Mouse (Mus musculus) liver, embryonic 14.5 days (tissue): ENCODE data around the gene Kel. TPM values are rescaled to one million over a fixed set of nuclear protein-coding genes. Genes with fewer than 3 reads are reported as not detected.

Experiments used
- ATAC-seq: fragments of 200-750 bp; cut with Nextera tagmentation; 2 replicates; pipeline ENCODE4 v1.8.0; 2017; ENCODE audit warnings: moderate number of reproducible peaks, mild to moderate bottlenecking, moderate library complexity; ENCODE audit not compliant: insufficient read depth
- DNase-seq, 3 experiments: peaks; one replicate each; pipeline ENCODE4 v3.0.0-alpha.2; 2012 to 2013; ENCODE audit warnings: low read depth in 3 of 3, low spot score in 3 of 3
- H3K27ac ChIP-seq: fragments of 300-500 bp; sonication (generic); 2 replicates; pipeline ENCODE4 v1.5.1; 2014; ENCODE audit warnings: moderate library complexity, mild to moderate bottlenecking, control low read depth, inconsistent platforms
- H3K27me3 ChIP-seq: fragments of 300-500 bp; sonication (generic); 2 replicates; pipeline ENCODE4 v1.6.1; 2014; ENCODE audit warnings: mild to moderate bottlenecking, low read length, moderate library complexity; ENCODE audit not compliant: control insufficient read depth, insufficient read depth
- H3K36me3 ChIP-seq: fragments of 300-500 bp; sonication (generic); replicated peaks from 2 replicates; pipeline ENCODE4 v1.6.1; 2014; ENCODE audit warnings: low read depth; ENCODE audit not compliant: control insufficient read depth, insufficient read depth
- H3K4me1 ChIP-seq, 2 experiments: fragments of 200-500 bp in 1 of 2; fragments of 300-500 bp in 1 of 2; sonication (generic) in 1 of 2; replicated peaks; 2 replicates each; pipeline ENCODE4 v1.6.1; 2012 to 2014; ENCODE audit warnings: antibody characterized with exemption in 1 of 2, inconsistent platforms in 1 of 2, low read length in 1 of 2; ENCODE audit not compliant: control insufficient read depth in 2 of 2, insufficient read depth in 2 of 2
- H3K4me2 ChIP-seq: fragments of 300-500 bp; sonication (generic); 2 replicates; pipeline ENCODE4 v1.6.1; 2014; ENCODE audit warnings: low read depth, mild to moderate bottlenecking, control low read depth, moderate library complexity
- H3K4me3 ChIP-seq, 2 experiments: fragments of 200-500 bp in 1 of 2; fragments of 300-500 bp in 1 of 2; sonication (generic) in 1 of 2; 2 replicates each; pipeline ENCODE4 v1.5.1; 2012 to 2014; ENCODE audit warnings: low read depth in 2 of 2, low read length in 2 of 2, mild to moderate bottlenecking in 2 of 2, control low read depth in 1 of 2, inconsistent platforms in 1 of 2, moderate library complexity in 1 of 2; ENCODE audit not compliant: insufficient read depth in 1 of 2
- H3K9ac ChIP-seq: fragments of 300-500 bp; sonication (generic); replicated peaks from 2 replicates; pipeline ENCODE4 v1.6.1; 2014; ENCODE audit warnings: mild to moderate bottlenecking, control low read depth, moderate library complexity
- H3K9me3 ChIP-seq: fragments of 300-500 bp; sonication (generic); 2 replicates; pipeline ENCODE4 v1.6.1; 2016; ENCODE audit warnings: low read length, mixed read lengths; ENCODE audit not compliant: control insufficient read depth
- CTCF ChIP-seq: IDR thresholded peaks from 2 replicates; pipeline ENCODE4 v1.5.1; 2016; ENCODE audit warnings: antibody characterized with exemption, low read depth, control low read depth
- EP300 ChIP-seq: IDR thresholded peaks from 2 replicates; pipeline ENCODE4 v1.6.1; 2016; ENCODE audit warnings: antibody characterized with exemption, low read depth
- WGBS: fragments of 180-500 bp; shearing (Covaris S2); extraction: QIAGEN DNeasy Blood & Tissue Kit; methylation state at CpG from one replicate; pipeline ENCODE4 v1.1.7; 2014; ENCODE audit not compliant: insufficient replicate concordance; 5-methylcytosine and 5-hydroxymethylcytosine counted together
- polyA plus RNA-seq, 2 experiments: library from polyadenylated mRNA; depleted of rRNA in 1 of 2; stranded (reverse) in 1 of 2; unstranded in 1 of 2; fragments of >200 nt; fragmentation: Nextera tagmentation in 1 of 2; extraction: Ambion mirVana in 1 of 2; gene quantifications; 2 replicates each; pipeline versions ENCODE4 v1.2.1 to v1.2.3; 2012 to 2014

Kel gene
- polyA plus RNA-seq, 2 experiments, result 221 to 313 TPM

- WGBS, result 9% methylated on average over 1 of the region's 1 CpGs
- ATAC-seq (no peak), DNase-seq (peak in 2 of 3 experiments; percentile 48 to 58)
- TF ChIP-seq EP300 (peak; percentile 57), CTCF (no peak)
- Histone ChIP-seq H3K4me1 (peaks cover 24 to 30% of the 10 kb centered on the region in 2 experiments), H3K4me3 (peak overlapping the region; percentile 92 to 97), H3K27ac (peak overlapping the region; percentile 98), H3K36me3 (peaks cover 64% of the 10 kb centered on the region), H3K9me3 (no peaks in the 10 kb centered on the region), H3K4me2 (peak overlapping the region; percentile 86), H3K27me3 (no peaks in the 10 kb centered on the region), H3K9ac (peak overlapping the region; percentile 96)
Measured at GRCm38 (mm10) chr6:41701245-41701644, 2.9 kb downstream of the Kel start.

GRCm38 (mm10) chr6:41694407-41694806 is 9.7 kb downstream of the Kel start:
- Histone ChIP-seq H3K9ac (no peak overlapping the region), H3K4me1 (peaks cover 2 to 7% of the 10 kb centered on the region in 2 experiments; a peak in 3 of 4 replicates), H3K9me3 (no peaks in the 10 kb centered on the region), H3K4me3 (no peak overlapping the region), H3K27ac (no peak overlapping the region), H3K36me3 (peaks cover 93% of the 10 kb centered on the region), H3K4me2 (no peak overlapping the region), H3K27me3 (no peaks in the 10 kb centered on the region)
- ATAC-seq (no peak), DNase-seq (no peak)
- WGBS, result 88% methylated on average over 1 of the region's 1 CpGs
- TF ChIP-seq CTCF, result no peak

- no peak overlapping the region for H3K4me2 ChIP-seq
- no peaks in the 10 kb centered on the region for H3K9me3 ChIP-seq
- no peaks in the 10 kb centered on the region for H3K27me3 ChIP-seq
- no peak overlapping the region for H3K4me3 ChIP-seq
- no peak overlapping the region for H3K9ac ChIP-seq
- TF ChIP-seq EP300 (no peak), CTCF (no peak)
- H3K36me3 ChIP-seq, result peaks cover 93% of the 10 kb centered on the region
- ATAC-seq, result no peak
- H3K27ac ChIP-seq, result no peak overlapping the region
- no peaks in the 10 kb centered on the region; a peak in 1 of 4 replicates for H3K4me1 ChIP-seq
- no peak for DNase-seq
Measured at GRCm38 (mm10) chr6:41692200-41692599, 11.9 kb downstream of the Kel start.

- Histone ChIP-seq H3K9ac (no peak overlapping the region), H3K27me3 (no peaks in the 10 kb centered on the region), H3K4me3 (no peak overlapping the region), H3K36me3 (peaks cover 59% of the 10 kb centered on the region), H3K27ac (peak overlapping the region; percentile 30; the same call in 1 of the 2 replicates), H3K4me2 (no peak overlapping the region), H3K9me3 (no peaks in the 10 kb centered on the region), H3K4me1 (peaks cover 4 to 14% of the 10 kb centered on the region in 2 experiments)
- DNase-seq (no peak), ATAC-seq (no peak)
- TF ChIP-seq CTCF (no peak), EP300 (no peak)
- 77% methylated on average over 3 of the region's 3 CpGs for WGBS
Measured at GRCm38 (mm10) chr6:41685596-41685995, 18.5 kb downstream of the Kel start.

- Histone ChIP-seq H3K27ac (peak overlapping the region; percentile 30), H3K9ac (no peak overlapping the region), H3K4me1 (peaks cover 4 to 14% of the 10 kb centered on the region in 2 experiments), H3K27me3 (no peaks in the 10 kb centered on the region), H3K4me3 (no peak overlapping the region), H3K36me3 (peaks cover 52% of the 10 kb centered on the region), H3K9me3 (no peaks in the 10 kb centered on the region), H3K4me2 (no peak overlapping the region)
- peak in 2 of 3 experiments; percentile 35 to 36 for DNase-seq
- TF ChIP-seq CTCF (no peak), EP300 (peak; percentile 56; the same call in 1 of the 2 replicates)
- WGBS, result 10% methylated on average over 5 of the region's 5 CpGs
- peak; percentile 73 for ATAC-seq
Measured at GRCm38 (mm10) chr6:41684911-41685310, 19.2 kb downstream of the Kel start.
